Mouse (Mus musculus): ENCODE results near the gene Abcb9.

Abcb9 gene

DNA sequence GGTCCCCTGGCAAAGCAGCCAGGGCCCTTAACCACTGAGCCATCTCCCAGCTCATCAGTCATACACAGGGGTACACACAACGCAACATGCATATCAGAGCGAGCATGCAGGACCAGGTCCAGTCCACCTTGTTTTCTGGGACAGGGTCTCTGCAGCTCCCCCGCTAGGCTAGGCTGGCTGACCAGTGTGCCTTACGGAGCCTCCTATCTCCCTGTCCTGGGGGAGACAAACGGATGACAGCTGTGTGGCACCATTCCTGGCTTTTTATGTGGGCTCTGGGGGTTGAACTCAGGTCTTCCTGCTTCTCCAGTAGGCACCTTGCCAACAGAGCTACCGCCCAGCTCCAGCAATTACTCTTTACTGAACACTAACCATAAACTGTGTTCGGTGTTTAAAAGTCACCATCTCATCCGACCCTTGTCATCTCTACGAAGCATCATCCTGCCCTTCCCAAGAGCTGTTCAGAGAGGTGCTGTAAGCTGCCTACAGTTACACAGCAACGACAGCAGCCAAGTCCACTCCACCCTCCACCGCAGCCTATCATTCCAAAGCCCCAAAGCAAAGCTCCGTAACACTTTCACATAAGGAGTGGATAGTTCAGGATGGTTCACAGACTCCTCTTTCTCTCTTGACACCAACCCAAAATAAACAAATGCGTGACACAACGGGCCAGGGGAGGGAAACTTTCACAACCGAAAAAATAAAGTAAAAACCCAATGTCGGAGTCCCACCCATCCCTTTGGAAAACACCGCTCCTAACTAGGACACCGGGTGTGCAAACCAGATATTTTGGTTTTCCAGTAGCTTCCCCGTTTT is 66.2 kb downstream of the Abcb9 start:
- no peak for DNase-seq

GRCm38 (mm10) chr5:124028680-124029079 is 66.9 kb downstream of the Abcb9 start:
- DNase-seq = no peak

DNA sequence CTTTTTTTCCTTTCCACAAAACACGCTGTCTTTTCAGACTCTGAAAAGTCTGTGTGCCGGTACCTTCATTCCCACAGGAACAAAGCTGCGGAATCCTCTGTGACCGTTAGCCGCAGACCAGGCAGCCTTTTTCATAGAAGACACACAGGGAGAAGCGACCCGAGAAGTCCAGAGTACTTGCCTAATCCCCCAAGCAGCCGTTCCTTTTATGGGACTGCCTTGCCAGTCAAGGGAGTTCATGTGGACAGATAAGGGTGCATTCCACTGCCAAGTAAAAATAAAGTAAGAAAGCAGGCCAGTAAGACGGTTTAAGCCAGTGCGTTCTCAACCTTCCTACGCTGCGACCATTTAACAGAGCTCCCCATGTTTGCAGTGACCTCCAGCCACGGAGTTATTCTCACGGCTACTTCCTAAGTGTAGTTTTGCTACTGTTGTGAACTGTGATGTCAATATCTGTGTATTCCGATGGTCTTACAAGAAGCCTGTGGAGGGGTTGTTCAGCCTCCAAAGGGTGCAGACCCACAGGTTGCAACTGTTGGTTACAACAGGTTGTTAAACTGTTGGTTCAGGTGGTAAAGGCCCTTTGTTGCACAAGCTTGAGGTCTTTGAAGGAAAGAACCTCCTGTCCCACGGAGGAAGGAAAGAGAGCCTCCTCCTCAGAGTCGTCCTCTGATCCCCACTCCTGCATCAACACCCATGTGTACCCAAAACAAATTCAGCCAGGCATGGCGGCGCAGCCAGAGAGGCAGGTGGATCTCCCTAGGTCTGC is 67.7 kb downstream of the Abcb9 start:
- DNase-seq = no peak

GRCm38 (mm10) chr5:124026568-124026967 is 69.0 kb downstream of the Abcb9 start:
- DNase-seq = no peak

GRCm38 (mm10) chr5:124025587-124026441 is 69.8 kb downstream of the Abcb9 start:
- peak; percentile 82 for DNase-seq

DNA sequence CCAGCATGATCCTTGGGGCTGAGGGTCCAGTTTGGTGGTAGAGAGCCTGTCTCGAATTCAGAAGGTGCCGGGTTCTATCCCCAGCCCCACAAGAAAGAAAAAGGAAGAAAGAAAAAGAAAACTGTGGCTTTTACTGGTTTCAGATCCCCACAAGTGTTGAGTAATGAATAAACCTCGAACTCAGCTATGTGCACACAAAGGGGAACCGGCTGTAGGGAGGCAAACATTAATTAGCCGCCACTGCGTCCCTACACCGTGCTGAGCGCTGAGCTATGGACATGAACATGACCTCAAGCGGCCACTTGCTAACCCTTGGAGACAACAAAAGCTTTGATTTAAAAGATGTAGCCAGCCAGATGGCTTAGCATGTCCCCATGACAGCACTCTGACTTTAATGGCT is 70.5 kb downstream of the Abcb9 start:
- no peak for DNase-seq

GRCm38 (mm10) chr5:124024677-124025076 is 70.9 kb downstream of the Abcb9 start:
- no peak for DNase-seq

DNA sequence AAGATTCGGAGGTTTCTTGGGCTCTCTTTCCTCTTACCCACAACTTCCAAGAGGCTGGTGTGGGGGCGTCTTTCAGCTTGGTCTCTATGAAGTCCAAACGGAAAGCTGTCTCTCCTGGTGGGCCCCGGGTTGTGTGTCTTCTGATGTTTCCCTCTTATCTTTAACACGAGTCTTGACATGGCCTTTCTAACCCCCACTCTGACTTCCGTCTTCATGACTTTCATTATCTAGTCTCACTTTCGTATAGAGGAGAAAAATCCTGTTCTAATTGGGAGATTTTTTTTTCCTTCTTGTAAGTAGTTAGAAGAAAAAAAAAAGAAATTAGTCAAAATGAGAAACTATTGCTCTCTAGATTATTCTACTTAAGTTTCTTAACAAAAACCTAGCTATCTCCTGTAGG is 73.2 kb downstream of the Abcb9 start:
- no peak for DNase-seq

- no peak for DNase-seq
Measured at GRCm38 (mm10) chr5:124021701-124022100, 73.9 kb downstream of the Abcb9 start.

DNA sequence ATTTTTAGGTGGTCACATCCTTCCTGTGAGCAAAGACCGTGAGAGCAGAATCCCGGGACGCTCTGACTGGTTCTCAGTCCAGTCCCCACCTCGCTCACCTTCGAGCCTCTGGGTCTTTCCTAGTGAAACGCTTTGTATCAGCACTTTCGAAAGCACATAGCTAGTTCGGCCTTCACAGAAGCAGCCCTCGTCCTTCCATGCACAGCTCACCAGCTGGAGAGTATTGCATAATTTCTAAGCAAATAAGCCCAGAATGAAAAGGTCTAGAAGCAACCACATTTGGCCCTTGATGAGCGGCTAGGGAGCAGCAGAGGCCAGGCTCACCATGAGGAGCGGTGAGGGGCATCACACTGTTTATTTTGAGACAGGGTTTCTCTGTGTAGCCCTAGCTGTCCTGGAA is 74.5 kb downstream of the Abcb9 start:
- no peak for DNase-seq

GRCm38 (mm10) chr5:124019348-124020216 is 76.0 kb downstream of the Abcb9 start:
- peak; percentile 65 for DNase-seq

- no peak for DNase-seq
Measured at GRCm38 (mm10) chr5:124018651-124019050, 76.9 kb downstream of the Abcb9 start.

- DNase-seq = no peak
Measured at GRCm38 (mm10) chr5:124017941-124018340, 77.7 kb downstream of the Abcb9 start.

DNA sequence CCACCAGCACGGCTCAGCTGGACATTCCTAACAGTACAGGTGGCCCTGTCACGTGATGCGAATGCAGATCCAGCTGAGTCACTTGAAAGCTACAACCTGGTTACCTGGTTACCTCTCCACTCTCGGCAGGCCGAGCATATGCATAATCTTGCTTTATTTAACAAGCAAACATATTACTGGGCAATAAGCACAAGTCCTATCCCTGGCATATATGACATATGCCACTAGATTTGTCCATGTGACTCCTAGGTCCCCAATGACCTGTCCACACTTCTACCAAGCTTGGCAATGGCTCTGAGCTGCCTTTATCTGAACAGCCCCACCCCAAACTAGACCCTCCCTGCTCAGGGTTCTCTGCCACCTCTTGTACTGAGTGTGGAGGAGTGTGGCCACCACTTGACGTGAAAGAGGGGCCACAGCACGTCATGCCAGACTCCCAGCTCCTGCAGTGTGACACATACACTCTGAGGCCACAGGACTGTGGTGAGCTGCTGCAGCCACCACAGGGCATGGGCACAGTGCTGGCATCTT is 79.2 kb downstream of the Abcb9 start:
- DNase-seq = no peak

DNA sequence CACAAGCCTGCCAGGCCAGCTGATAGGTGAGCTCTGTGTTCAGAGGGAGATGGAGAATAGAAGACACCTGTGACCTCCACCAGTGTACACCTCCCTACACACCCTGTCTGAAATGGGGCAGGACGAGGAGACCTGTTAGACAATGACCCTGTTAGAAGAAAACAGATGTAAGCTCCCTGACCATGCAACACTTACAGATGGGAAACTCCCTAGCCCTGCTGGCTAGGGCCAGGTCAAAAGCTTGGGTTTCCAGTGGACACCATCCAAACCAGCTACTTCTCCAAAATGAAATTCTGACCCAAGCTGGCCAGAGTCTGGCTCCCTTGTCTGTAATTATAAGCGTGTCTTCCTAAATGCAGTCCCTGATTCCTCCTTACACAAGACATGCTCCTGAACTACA is 79.9 kb downstream of the Abcb9 start:
- no peak for DNase-seq

- DNase-seq = peak; percentile 69
Measured at GRCm38 (mm10) chr5:124014791-124015251, 80.8 kb downstream of the Abcb9 start.

GRCm38 (mm10) chr5:124014180-124014579 is 81.4 kb downstream of the Abcb9 start:
- no peak for DNase-seq

- no peak for DNase-seq
Measured at GRCm38 (mm10) chr5:124013747-124014146, 81.9 kb downstream of the Abcb9 start.

- no peak for DNase-seq
Measured at GRCm38 (mm10) chr5:124012885-124013284, 82.7 kb downstream of the Abcb9 start.

DNA sequence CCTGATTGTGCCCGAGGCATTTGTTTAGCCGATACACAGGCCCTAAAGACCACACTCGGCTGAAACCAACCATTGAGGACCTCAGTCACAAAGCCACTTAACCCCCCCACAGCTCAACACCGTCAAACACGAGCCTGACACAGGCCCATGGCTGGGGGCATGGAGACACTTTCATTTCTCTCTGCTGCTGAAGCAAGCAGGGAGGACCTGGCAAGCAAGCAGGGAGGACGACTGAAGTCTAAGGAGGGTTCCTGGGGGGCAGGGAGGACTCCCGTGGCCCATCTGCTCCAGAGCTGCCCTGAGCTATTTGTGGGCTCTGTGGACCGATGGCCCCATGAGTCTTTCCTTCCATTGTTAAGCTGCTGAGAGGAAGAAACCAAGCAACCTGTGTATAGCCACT is 83.7 kb downstream of the Abcb9 start:
- DNase-seq = no peak
